Mouse (Mus musculus) midbrain, embryonic 14.5 days (tissue): ENCODE measurements at regions not wholly inside any gene's neighbourhood (a gene's known extent, or its start where the extent isn't known, plus 50 kb on each side); places are given as distances from the start of the nearest gene placed in this dataset.

ENCODE experiments used
- ATAC-seq: fragments of 200-750 bp; cut with Nextera tagmentation; 2 replicates; pipeline ENCODE4 v1.8.0; 2017; ENCODE audit warnings: moderate number of reproducible peaks, moderate library complexity; ENCODE audit not compliant: low FRiP score, low TSS enrichment
- DNase-seq: peaks from one replicate; pipeline ENCODE4 v3.0.0-alpha.2; 2015
- H3K27ac ChIP-seq: fragments of 300-500 bp; sonication (generic); replicated peaks from 2 replicates; pipeline ENCODE4 v1.5.1; 2014; ENCODE audit warnings: mild to moderate bottlenecking, low read depth, low read length, moderate library complexity
- H3K27me3 ChIP-seq: fragments of 300-500 bp; sonication (generic); 2 replicates; pipeline ENCODE4 v1.6.1; 2014; ENCODE audit warnings: low read length, control low read depth, mixed read lengths; ENCODE audit not compliant: control insufficient read depth, insufficient read depth
- H3K36me3 ChIP-seq: fragments of 300-500 bp; sonication (generic); 2 replicates; pipeline ENCODE4 v1.6.1; 2014; ENCODE audit warnings: low read length, control low read depth; ENCODE audit not compliant: control insufficient read depth, insufficient read depth
- H3K4me1 ChIP-seq: fragments of 300-500 bp; sonication (generic); 2 replicates; pipeline ENCODE4 v1.6.1; 2014; ENCODE audit warnings: mild to moderate bottlenecking, antibody characterized with exemption, low read length, control low read depth; ENCODE audit not compliant: control insufficient read depth, insufficient read depth
- H3K4me2 ChIP-seq: fragments of 300-500 bp; sonication (generic); 2 replicates; pipeline ENCODE4 v1.6.1; 2014; ENCODE audit warnings: mild to moderate bottlenecking, low read length, moderate library complexity
- H3K4me3 ChIP-seq: fragments of 300-500 bp; sonication (generic); replicated peaks from 2 replicates; pipeline ENCODE4 v1.5.1; 2014; ENCODE audit warnings: low read depth, low read length
- H3K9ac ChIP-seq: fragments of 300-500 bp; sonication (generic); replicated peaks from 2 replicates; pipeline ENCODE4 v1.6.1; 2014; ENCODE audit warnings: mild to moderate bottlenecking, low read length, moderate library complexity
- H3K9me3 ChIP-seq: fragments of 300-500 bp; sonication (generic); 2 replicates; pipeline ENCODE4 v1.6.1; 2016; ENCODE audit warnings: low read length, control low read depth, mixed read lengths; ENCODE audit not compliant: control insufficient read depth
- WGBS: fragments of 180-500 bp; shearing (Covaris S2); extraction: QIAGEN DNeasy Blood & Tissue Kit; methylation state at CpG from one replicate; pipeline ENCODE4 v1.1.7; 2014; 5-methylcytosine and 5-hydroxymethylcytosine counted together

DNA sequence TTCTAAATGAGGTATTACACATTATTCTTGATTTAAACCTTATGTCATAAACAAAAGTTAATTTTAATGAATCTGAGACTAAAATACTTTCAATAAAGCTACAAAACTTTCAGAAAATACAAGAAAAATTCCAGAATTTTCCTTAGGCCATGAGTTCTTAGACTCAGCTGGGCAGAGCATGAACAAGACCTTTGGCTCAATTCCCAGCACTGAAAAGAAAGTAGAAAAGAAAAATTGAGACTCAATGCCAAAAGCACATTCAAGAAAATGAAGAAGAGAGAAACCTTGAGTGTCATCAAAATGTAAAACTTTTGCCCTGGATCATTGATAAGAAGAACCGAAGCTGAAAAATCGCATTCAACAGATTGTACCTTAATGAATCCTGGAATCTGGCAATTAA, 137.8 kb upstream of the Gm9747 start:
- H3K4me2 ChIP-seq: no peak overlapping the region
- ATAC-seq (no peak), DNase-seq (no peak)
- H3K9ac ChIP-seq: no peak overlapping the region
- no peaks in the 10 kb centered on the region for H3K4me1 ChIP-seq
- H3K4me3 ChIP-seq: no peak overlapping the region
- H3K27ac ChIP-seq: no peak overlapping the region
- no peaks in the 10 kb centered on the region for H3K9me3 ChIP-seq
- H3K27me3 ChIP-seq: no peaks in the 10 kb centered on the region
- H3K36me3 ChIP-seq: no peaks in the 10 kb centered on the region
- WGBS: 99% methylated on average over 2 of the region's 2 CpGs

DNA sequence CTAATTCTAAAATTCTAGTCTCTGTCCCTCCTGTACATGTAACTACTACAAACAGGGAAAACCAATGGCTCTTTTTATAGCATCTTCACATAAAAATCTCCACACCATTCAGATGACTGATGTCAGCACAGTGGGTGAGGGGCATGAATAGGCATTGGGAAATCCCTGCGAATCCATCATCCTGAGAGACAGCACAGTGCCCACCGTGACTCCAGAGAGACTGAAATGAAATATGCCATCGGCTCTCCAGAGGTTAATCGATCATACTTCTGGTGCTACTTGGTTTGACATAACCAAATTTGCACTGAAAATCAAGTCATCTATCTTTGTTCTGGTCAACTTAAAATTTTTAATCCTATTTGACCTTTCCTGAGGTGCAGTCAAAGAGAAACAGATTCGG, 126.2 kb upstream of the Gm9747 start:
- H3K36me3 ChIP-seq: no peaks in the 10 kb centered on the region
- no peaks in the 10 kb centered on the region for H3K4me1 ChIP-seq
- no peaks in the 10 kb centered on the region for H3K27me3 ChIP-seq
- no peak overlapping the region for H3K4me3 ChIP-seq
- H3K9me3 ChIP-seq: no peaks in the 10 kb centered on the region; the same call in 1 of the 2 replicates
- ATAC-seq (no peak), DNase-seq (no peak)
- no peak overlapping the region for H3K4me2 ChIP-seq
- no peak overlapping the region for H3K27ac ChIP-seq
- WGBS: 75% methylated on average over 5 of the region's 5 CpGs
- H3K9ac ChIP-seq: no peak overlapping the region

DNA sequence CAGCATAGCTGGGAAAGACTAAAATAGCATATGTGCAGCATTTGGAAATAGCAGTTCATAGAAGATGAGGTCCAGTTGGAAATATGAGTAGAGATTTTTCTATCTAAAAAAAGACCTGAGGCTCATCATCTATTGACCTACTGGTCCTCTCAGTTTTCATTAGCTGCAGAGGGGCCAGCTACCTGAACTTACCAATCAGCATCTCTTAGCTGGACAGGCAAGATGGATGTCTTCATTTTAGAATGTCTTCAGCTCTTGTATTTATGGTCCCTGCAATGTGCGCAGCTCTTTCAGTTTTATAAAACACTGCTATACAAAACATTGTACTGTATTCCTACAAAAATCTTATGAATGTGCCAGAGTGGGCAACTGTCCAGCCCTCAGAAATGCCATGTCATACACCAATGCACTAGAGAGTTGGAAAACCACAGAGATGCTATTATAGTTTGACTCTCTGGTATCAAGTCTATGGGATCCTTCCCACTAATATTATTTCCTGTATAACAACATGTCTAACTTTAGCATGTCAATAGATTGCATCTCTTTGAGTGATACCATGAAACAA, 122.8 kb upstream of the Gm9747 start:
- DNase-seq (no peak), ATAC-seq (no peak)
- Histone ChIP-seq H3K9me3 (no peaks in the 10 kb centered on the region), H3K4me3 (no peak overlapping the region), H3K36me3 (no peaks in the 10 kb centered on the region), H3K9ac (no peak overlapping the region), H3K27ac (no peak overlapping the region), H3K27me3 (no peaks in the 10 kb centered on the region), H3K4me1 (no peaks in the 10 kb centered on the region), H3K4me2 (no peak overlapping the region)
- WGBS: 100% methylated on average over 1 of the region's 1 CpGs

DNA sequence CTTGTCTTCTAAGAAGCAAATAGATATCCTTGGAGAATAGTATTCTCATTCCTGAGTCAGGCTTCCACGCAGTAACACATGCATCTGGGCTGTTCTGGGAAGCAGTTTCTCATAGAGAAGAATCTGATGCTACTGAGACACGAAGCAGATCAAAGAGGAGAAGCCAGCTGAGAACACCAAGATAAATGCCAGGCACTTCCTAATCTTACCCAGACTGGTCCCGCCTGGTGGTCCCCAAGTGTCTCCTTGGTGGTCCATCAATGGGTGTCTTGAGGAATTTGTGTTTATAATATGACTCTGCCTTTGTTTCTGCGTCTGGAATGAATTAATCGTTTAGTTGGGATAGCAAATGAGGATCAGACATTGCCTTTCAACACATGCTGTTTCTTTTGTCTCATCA, 120.5 kb upstream of the Gm9747 start:
- Histone ChIP-seq H3K4me2 (no peak overlapping the region), H3K4me3 (no peak overlapping the region), H3K36me3 (no peaks in the 10 kb centered on the region), H3K27ac (no peak overlapping the region), H3K27me3 (no peaks in the 10 kb centered on the region), H3K9ac (no peak overlapping the region), H3K9me3 (no peaks in the 10 kb centered on the region), H3K4me1 (no peaks in the 10 kb centered on the region)
- DNase-seq: no peak
- ATAC-seq: no peak
- 57% methylated on average over 5 of the region's 5 CpGs for WGBS

DNA sequence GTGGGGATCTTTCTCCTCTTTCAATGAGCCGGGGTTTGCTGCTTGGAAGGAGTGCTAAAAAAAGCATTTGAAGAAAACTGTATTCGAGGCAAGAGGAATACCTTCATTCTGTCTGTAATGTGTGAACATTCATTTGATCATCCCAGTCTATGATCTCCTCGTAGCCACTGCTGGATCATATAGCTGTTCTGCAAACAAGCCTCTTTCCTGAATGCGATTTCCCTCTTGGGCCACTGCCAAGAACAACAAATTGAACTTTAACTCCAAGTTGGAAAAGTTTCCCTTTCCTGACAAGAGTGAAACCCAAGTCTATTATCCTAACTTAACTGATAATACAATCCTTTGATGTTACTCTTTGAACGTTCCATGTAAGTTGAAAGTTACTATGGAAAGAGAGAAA, 108.4 kb upstream of the Gm9747 start:
- no peak for DNase-seq
- H3K27ac ChIP-seq: no peak overlapping the region

DNA sequence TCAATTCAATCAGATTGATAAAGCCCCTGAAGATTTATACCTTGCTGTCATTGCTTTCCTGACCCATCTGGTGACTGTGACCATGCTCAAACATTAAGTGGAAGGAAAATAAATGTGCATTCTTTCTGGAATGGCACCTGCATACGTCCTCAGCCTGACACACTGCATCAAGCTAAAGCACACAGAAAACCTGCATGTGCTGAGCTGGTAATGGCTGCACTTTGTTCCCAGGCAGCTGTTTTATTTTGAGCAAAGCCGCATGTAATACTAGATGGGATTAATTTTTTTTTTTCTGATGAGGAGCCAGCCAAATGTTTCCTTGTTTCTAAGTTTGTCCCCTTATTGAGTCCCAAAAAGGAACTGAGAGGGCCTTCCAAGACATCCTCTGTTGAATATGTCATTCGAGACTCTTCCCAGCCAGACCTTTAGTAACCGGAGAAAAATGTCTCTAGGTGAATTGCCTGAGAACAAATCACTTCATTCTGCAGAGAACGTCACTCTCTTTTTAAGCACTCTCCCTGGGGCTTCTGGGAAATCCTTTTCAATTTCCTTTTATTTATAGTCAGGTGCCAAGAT, 103.1 kb upstream of the Gm9747 start:
- Histone ChIP-seq H3K27ac (no peak overlapping the region), H3K27me3 (no peaks in the 10 kb centered on the region), H3K36me3 (no peaks in the 10 kb centered on the region), H3K9me3 (no peaks in the 10 kb centered on the region), H3K4me3 (no peak overlapping the region), H3K4me2 (no peak overlapping the region), H3K9ac (no peak overlapping the region), H3K4me1 (peaks cover 4% of the 10 kb centered on the region; the same call in 1 of the 2 replicates)
- DNase-seq: peak; percentile 16
- ATAC-seq: no peak
- WGBS: 28% methylated on average over 5 of the region's 5 CpGs

More for the DNA sequence above, 108.4 kb upstream of the Gm9747 start:
- 75% methylated on average over 5 of the region's 5 CpGs for WGBS
- H3K9ac ChIP-seq: no peak overlapping the region
- H3K27me3 ChIP-seq: no peaks in the 10 kb centered on the region
- H3K9me3 ChIP-seq: no peaks in the 10 kb centered on the region
- ATAC-seq: no peak
- H3K4me2 ChIP-seq: no peak overlapping the region
- no peaks in the 10 kb centered on the region for H3K4me1 ChIP-seq
- no peak overlapping the region for H3K4me3 ChIP-seq
- no peaks in the 10 kb centered on the region for H3K36me3 ChIP-seq

DNA sequence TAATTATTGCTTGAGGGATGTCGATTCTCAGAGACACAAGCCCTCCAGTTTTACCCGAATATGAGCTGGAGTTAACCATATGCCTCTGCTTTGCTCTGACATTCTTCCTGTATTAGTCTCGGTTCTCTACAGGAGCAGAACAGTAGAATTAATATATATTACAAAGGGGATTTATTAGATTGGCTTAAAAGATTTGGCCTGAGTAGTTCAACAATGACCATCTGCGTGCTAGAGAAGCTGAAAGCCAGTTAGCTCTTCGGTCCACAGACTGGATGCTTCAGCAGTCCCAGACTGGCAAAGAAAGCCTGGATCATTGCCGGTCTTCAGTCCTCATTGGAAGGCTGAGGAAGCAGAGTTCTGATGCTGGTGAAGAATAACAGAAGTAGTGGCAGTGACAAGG, 100.4 kb upstream of the Gm9747 start:
- no peak overlapping the region for H3K9ac ChIP-seq
- no peak overlapping the region for H3K27ac ChIP-seq
- H3K4me2 ChIP-seq: no peak overlapping the region
- no peaks in the 10 kb centered on the region for H3K9me3 ChIP-seq
- ATAC-seq (no peak), DNase-seq (no peak)
- no peaks in the 10 kb centered on the region for H3K36me3 ChIP-seq
- H3K27me3 ChIP-seq: no peaks in the 10 kb centered on the region
- 47% methylated on average over 6 of the region's 6 CpGs for WGBS
- H3K4me1 ChIP-seq: peaks cover 4% of the 10 kb centered on the region; the same call in 1 of the 2 replicates
- H3K4me3 ChIP-seq: no peak overlapping the region

DNA sequence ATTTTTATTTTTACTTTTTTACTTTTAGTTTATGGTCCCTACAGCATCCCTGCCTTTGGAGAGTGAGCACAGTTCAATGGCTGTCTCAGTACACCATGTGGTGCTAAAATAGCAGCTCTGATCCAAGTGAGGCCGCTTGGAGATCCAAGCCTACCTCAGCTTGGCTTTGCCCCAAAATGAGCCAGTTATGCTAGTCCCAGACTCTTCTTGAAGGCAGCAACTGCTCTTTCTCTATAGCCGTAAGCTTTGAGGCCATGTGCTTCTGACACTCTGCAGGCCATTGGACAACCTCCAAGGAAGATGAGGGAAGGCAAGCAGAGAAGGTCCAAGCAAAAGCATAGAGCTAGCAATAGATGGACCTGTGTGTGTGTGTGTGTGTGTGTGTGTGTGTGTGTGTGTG, 98.0 kb upstream of the Gm9747 start:
- ATAC-seq (no peak), DNase-seq (no peak)
- WGBS: 95% methylated on average over 2 of the region's 2 CpGs
- no peaks in the 10 kb centered on the region for H3K36me3 ChIP-seq
- no peak overlapping the region for H3K9ac ChIP-seq
- H3K9me3 ChIP-seq: no peaks in the 10 kb centered on the region
- H3K27me3 ChIP-seq: no peaks in the 10 kb centered on the region
- peaks cover 4% of the 10 kb centered on the region; the same call in 1 of the 2 replicates for H3K4me1 ChIP-seq
- H3K4me3 ChIP-seq: no peak overlapping the region
- no peak overlapping the region for H3K27ac ChIP-seq
- H3K4me2 ChIP-seq: no peak overlapping the region

DNA sequence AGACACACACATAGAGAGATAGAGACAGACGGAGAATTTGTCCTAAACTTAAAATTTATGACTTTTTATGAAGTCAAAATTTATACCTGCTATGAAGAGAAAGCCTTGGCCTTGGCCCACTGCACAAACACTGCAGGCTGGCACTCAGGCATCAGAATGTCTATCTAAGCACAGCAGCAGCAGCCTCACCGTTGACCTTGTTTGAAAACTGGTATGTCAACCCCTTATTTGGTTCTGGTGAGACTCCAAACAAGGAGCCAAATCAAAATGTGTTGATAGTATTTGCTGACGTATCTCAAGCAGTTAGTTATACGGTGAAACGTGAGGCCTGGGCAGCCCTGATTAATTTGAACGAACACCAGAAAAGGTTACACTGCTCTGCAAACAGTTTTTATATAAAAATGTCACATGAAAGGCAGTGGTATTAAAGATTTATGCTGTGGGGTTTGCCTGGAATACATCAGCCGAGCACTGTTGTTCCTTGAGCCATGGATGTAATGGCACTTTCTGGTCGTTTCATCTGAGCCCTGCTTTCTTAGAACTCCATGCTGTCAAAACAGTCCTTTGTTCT, 97.1 kb upstream of the Gm9747 start:
- H3K36me3 ChIP-seq: no peaks in the 10 kb centered on the region
- ATAC-seq: no peak
- peak; percentile 30 for DNase-seq
- no peaks in the 10 kb centered on the region for H3K27me3 ChIP-seq
- 67% methylated on average over 8 of the region's 8 CpGs for WGBS
- no peak overlapping the region for H3K27ac ChIP-seq
- no peak overlapping the region for H3K4me3 ChIP-seq
- H3K4me1 ChIP-seq: peaks cover 4% of the 10 kb centered on the region; the same call in 1 of the 2 replicates
- no peak overlapping the region for H3K4me2 ChIP-seq
- H3K9me3 ChIP-seq: no peaks in the 10 kb centered on the region
- no peak overlapping the region for H3K9ac ChIP-seq
